Mouse (Mus musculus) forebrain, embryonic 12.5 days (tissue): Measurements from ENCODE around the gene Atp6v1c2. TPM values are rescaled to one million over a fixed set of nuclear protein-coding genes. Genes with fewer than 3 reads are reported as not detected.
A peak's percentile ranks its signal among the peaks of the same experiment; 100 is the strongest.

Experiments used
- ATAC-seq: fragments of 200-750 bp; cut with Nextera tagmentation; 2 replicates; pipeline ENCODE4 v1.8.0; 2017; ENCODE audit warnings: moderate TSS enrichment; ENCODE audit not compliant: low FRiP score
- H3K27ac ChIP-seq: fragments of 300-500 bp; sonication (generic); 2 replicates; pipeline ENCODE4 v1.5.1; 2016; ENCODE audit warnings: mild to moderate bottlenecking
- H3K27me3 ChIP-seq: fragments of 300-500 bp; sonication (generic); 2 replicates; pipeline ENCODE4 v1.6.1; 2016; ENCODE audit warnings: mild to moderate bottlenecking
- H3K36me3 ChIP-seq: fragments of 300-500 bp; sonication (generic); replicated peaks from 2 replicates; pipeline ENCODE4 v1.6.1; 2016; ENCODE audit warnings: mild to moderate bottlenecking
- H3K4me1 ChIP-seq: fragments of 300-500 bp; sonication (generic); 2 replicates; pipeline ENCODE4 v1.6.1; 2016
- H3K4me2 ChIP-seq: fragments of 300-500 bp; sonication (generic); 2 replicates; pipeline ENCODE4 v1.6.1; 2016; ENCODE audit warnings: mild to moderate bottlenecking, moderate library complexity
- H3K4me3 ChIP-seq: fragments of 300-500 bp; sonication (generic); replicated peaks from 2 replicates; pipeline ENCODE4 v1.5.1; 2016; ENCODE audit warnings: mild to moderate bottlenecking
- H3K9ac ChIP-seq: fragments of 300-500 bp; sonication (generic); 2 replicates; pipeline ENCODE4 v1.6.1; 2016; ENCODE audit warnings: mild to moderate bottlenecking
- H3K9me3 ChIP-seq: fragments of 300-500 bp; sonication (generic); 2 replicates; pipeline ENCODE4 v1.6.1; 2016
- WGBS: fragments of 180-500 bp; shearing (Covaris S2); methylation state at CpG from one replicate; pipeline ENCODE4 v1.1.7; 2016; 5-methylcytosine and 5-hydroxymethylcytosine counted together
- polyA plus RNA-seq: library from polyadenylated mRNA; unstranded; fragments of >200 nt; fragmentation: Nextera tagmentation; extraction: Ambion mirVana; gene quantifications from 2 replicates; pipeline ENCODE4 v1.2.1, GENCODE M21; 2016

Atp6v1c2 gene
- polyA plus RNA-seq: 0.46 and 0.47 TPM in 2 replicates

GRCm38 (mm10) chr12:17329259-17329658 lies at the start of gene Atp6v1c2:
TSS of gene Atp6v1c2 (minus strand) at chr12:17329359.
- H3K27ac ChIP-seq: no peak within 1 kb of the TSS
- whole genome bisulfite sequencing: 86% methylated on average over 3 of the region's 3 CpGs

GRCm38 (mm10) chr12:17376521-17376920 lies 47.4 kb upstream of the Atp6v1c2 start:
- Histone ChIP-seq H3K9ac (no peak overlapping the region), H3K27ac (no peak overlapping the region), H3K27me3 (no peaks in the 10 kb centered on the region), H3K4me2 (no peak overlapping the region), H3K4me1 (no peaks in the 10 kb centered on the region), H3K4me3 (no peak overlapping the region), H3K9me3 (no peaks in the 10 kb centered on the region), H3K36me3 (peaks cover 86% of the 10 kb centered on the region)
- WGBS: 90% methylated on average over 6 of the region's 6 CpGs
- ATAC-seq: no peak

More at GRCm38 (mm10) chr12:17329259-17329658, at the start of gene Atp6v1c2:
- Histone ChIP-seq H3K9ac (no peak within 1 kb of the TSS), H3K36me3 (no peaks in the 10 kb centered on the region), H3K4me1 (peaks cover 11% of the 10 kb centered on the region), H3K4me2 (no peak within 1 kb of the TSS), H3K9me3 (no peaks in the 10 kb centered on the region), H3K27me3 (peaks cover 22% of the 10 kb centered on the region), H3K4me3 (no peak within 1 kb of the TSS)
- no peak for ATAC-seq

DNA sequence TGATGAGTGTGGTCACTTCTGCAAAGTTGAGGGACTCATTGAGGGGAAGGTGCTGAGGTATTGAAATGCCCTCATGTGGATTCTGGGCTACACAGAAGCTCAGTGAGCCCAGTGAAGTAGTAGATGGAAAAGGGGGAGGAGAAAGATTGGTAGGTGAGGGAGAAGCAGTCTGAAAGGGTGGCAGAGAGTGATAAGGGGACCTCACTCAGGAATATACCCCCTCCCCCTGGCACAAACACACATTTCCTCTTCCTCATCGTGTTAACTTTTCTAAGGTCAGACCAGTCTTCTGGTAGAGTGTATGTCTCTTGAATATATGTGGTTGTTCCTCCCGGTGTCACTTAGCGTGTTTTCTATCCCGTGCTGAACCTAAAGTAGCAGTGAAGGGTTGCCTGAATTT lies 46.1 kb upstream of the Atp6v1c2 start:
- Histone ChIP-seq H3K27ac (no peak overlapping the region), H3K4me2 (no peak overlapping the region), H3K4me1 (no peaks in the 10 kb centered on the region), H3K9me3 (no peaks in the 10 kb centered on the region), H3K4me3 (no peak overlapping the region), H3K27me3 (no peaks in the 10 kb centered on the region), H3K36me3 (peaks cover 87% of the 10 kb centered on the region), H3K9ac (no peak overlapping the region)
- WGBS: 97% methylated on average over 4 of the region's 4 CpGs
- ATAC-seq: no peak

GRCm38 (mm10) chr12:17373470-17373975 lies 44.4 kb upstream of the Atp6v1c2 start:
- Histone ChIP-seq H3K9ac (no peak overlapping the region), H3K27me3 (no peaks in the 10 kb centered on the region), H3K4me1 (no peaks in the 10 kb centered on the region), H3K9me3 (no peaks in the 10 kb centered on the region), H3K36me3 (peaks cover 95% of the 10 kb centered on the region), H3K4me3 (no peak overlapping the region), H3K27ac (no peak overlapping the region), H3K4me2 (no peak overlapping the region)
- no peak for ATAC-seq
- WGBS: 97% methylated on average over 5 of the region's 5 CpGs

- Histone ChIP-seq H3K4me3 (no peak overlapping the region), H3K9ac (no peak overlapping the region), H3K4me2 (no peak overlapping the region), H3K9me3 (no peaks in the 10 kb centered on the region), H3K36me3 (peaks cover 95% of the 10 kb centered on the region), H3K27ac (no peak overlapping the region), H3K4me1 (no peaks in the 10 kb centered on the region), H3K27me3 (no peaks in the 10 kb centered on the region)
- no peak for ATAC-seq
- 89% methylated on average over 3 of the region's 3 CpGs for WGBS
Measured at GRCm38 (mm10) chr12:17372696-17373095, 43.5 kb upstream of the Atp6v1c2 start.

- Histone ChIP-seq H3K27me3 (no peaks in the 10 kb centered on the region), H3K27ac (no peak overlapping the region), H3K9me3 (no peaks in the 10 kb centered on the region), H3K9ac (no peak overlapping the region), H3K4me3 (no peak overlapping the region), H3K4me2 (no peak overlapping the region), H3K4me1 (no peaks in the 10 kb centered on the region), H3K36me3 (peaks cover 89% of the 10 kb centered on the region)
- 89% methylated on average over 8 of the region's 8 CpGs for WGBS
- no peak for ATAC-seq
Measured at GRCm38 (mm10) chr12:17371589-17372235, 42.6 kb upstream of the Atp6v1c2 start.

DNA sequence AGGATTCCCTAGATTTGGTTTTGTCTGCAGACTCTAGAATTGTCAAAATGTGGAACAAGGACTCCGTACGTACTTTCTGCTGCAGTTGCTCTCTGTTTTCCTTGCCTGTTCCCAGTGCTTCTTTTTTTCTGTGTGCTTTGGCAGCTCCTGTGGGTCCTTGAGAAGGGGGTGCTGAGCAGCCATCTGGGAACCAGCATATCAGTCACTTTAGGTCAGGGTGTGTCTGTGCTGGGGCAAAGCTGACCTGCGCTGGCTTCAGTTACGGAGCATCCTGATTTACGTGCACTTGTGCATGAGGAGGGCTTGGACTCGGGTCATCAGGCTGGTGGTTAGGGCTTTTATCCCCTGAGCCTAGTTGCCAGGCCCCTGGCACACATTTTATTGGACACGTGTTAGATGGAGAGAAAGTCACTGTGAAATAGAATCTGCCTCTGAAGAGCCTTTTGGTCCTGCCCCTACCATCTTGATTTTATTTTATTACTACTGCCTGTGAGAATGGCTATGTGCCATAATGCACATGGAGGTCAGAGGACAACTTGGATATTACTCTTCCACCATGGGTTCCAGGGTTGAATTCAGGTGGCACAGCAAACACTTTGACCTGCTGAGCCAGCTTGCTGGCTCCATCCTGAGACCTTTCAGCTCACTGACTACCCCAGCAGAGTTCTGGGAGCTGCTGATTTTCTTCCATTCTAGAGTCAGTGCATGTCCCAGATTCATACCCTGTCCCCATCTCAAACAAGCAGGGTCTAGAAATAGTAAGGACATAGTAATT lies 40.6 kb upstream of the Atp6v1c2 start:
- H3K27me3 ChIP-seq: no peaks in the 10 kb centered on the region
- H3K9me3 ChIP-seq: no peaks in the 10 kb centered on the region
- H3K4me1 ChIP-seq: no peaks in the 10 kb centered on the region
- H3K9ac ChIP-seq: no peak overlapping the region
- WGBS: 96% methylated on average over 7 of the region's 7 CpGs
- no peak overlapping the region for H3K4me3 ChIP-seq
- H3K27ac ChIP-seq: no peak overlapping the region
- H3K4me2 ChIP-seq: no peak overlapping the region
- ATAC-seq: no peak
- H3K36me3 ChIP-seq: peaks cover 77% of the 10 kb centered on the region

GRCm38 (mm10) chr12:17369111-17369510 lies 40.0 kb upstream of the Atp6v1c2 start:
- Histone ChIP-seq H3K36me3 (peaks cover 76% of the 10 kb centered on the region), H3K4me1 (no peaks in the 10 kb centered on the region), H3K4me2 (no peak overlapping the region), H3K9ac (no peak overlapping the region), H3K27ac (no peak overlapping the region), H3K9me3 (no peaks in the 10 kb centered on the region), H3K4me3 (no peak overlapping the region), H3K27me3 (no peaks in the 10 kb centered on the region)
- ATAC-seq: no peak
- WGBS: 89% methylated on average over 3 of the region's 3 CpGs

- 79% methylated on average over 5 of the region's 5 CpGs for WGBS
- peaks cover 76% of the 10 kb centered on the region for H3K36me3 ChIP-seq
- no peaks in the 10 kb centered on the region for H3K4me1 ChIP-seq
- no peaks in the 10 kb centered on the region for H3K9me3 ChIP-seq
- H3K9ac ChIP-seq: no peak overlapping the region
- H3K4me3 ChIP-seq: no peak overlapping the region
- H3K27me3 ChIP-seq: no peaks in the 10 kb centered on the region
- no peak overlapping the region for H3K4me2 ChIP-seq
- peak; percentile 39; the same call in 1 of the 2 replicates for ATAC-seq
- no peak overlapping the region for H3K27ac ChIP-seq
Measured at GRCm38 (mm10) chr12:17366981-17367380, 37.8 kb upstream of the Atp6v1c2 start.

- 94% methylated on average over 5 of the region's 5 CpGs for WGBS
Measured at GRCm38 (mm10) chr12:17362316-17362715, 33.2 kb upstream of the Atp6v1c2 start.

DNA sequence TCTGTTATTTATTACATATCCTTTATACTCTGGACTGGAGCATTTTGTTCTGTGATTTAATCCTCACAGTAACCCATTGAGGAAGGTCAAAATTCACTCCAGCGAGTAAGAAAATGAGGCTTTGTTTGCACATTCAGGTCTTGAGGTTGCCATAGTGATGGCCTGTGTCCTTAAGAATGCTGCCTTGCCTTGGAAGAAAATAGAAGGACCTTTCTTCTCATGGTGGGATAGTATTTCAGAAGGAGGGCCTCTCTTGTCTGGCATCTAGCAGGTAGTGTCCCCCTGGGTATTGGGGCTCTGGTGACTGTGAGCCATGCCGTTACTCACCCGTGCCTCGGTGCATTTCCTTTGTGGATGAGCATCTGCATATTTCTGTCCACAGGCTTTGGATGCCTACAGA lies 31.5 kb upstream of the Atp6v1c2 start:
- Histone ChIP-seq H3K4me2 (no peak overlapping the region), H3K9me3 (no peaks in the 10 kb centered on the region), H3K36me3 (peaks cover 80% of the 10 kb centered on the region), H3K9ac (no peak overlapping the region), H3K27ac (no peak overlapping the region), H3K27me3 (no peaks in the 10 kb centered on the region), H3K4me1 (peaks cover 12% of the 10 kb centered on the region; the same call in 1 of the 2 replicates), H3K4me3 (no peak overlapping the region)
- WGBS: 16% methylated on average over 4 of the region's 4 CpGs
- no peak for ATAC-seq

More at GRCm38 (mm10) chr12:17362316-17362715, 33.2 kb upstream of the Atp6v1c2 start:
- Histone ChIP-seq H3K27me3 (no peaks in the 10 kb centered on the region), H3K4me2 (no peak overlapping the region), H3K4me3 (no peak overlapping the region), H3K4me1 (peaks cover 12% of the 10 kb centered on the region; the same call in 1 of the 2 replicates), H3K36me3 (peaks cover 70% of the 10 kb centered on the region), H3K27ac (no peak overlapping the region), H3K9ac (no peak overlapping the region), H3K9me3 (no peaks in the 10 kb centered on the region)
- ATAC-seq: no peak

DNA sequence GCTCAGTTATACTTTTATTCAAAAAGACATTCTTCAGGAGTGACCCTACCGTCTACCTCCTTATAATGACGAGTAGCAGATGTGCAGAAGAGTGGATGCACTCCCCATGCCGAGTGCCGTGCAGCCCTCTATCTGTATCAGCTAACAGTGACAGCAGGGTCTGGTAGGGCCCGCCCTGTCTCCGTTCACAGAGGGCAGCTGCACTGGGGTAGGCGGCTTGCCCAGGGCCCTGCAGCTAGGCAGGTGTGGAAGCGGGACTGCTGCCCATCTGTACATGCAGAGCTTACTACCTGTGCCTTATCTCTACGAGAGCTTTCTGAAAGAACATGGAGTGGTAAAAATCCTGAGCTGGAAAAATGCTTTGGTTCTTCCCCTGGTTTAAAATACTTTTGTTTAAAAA lies 30.9 kb upstream of the Atp6v1c2 start:
- H3K4me2 ChIP-seq: no peak overlapping the region
- H3K9me3 ChIP-seq: no peaks in the 10 kb centered on the region
- no peak for ATAC-seq
- H3K9ac ChIP-seq: 0 out of 2 replicates have a peak overlapping the region, but pooled peaks have one; percentile 12
- peaks cover 80% of the 10 kb centered on the region for H3K36me3 ChIP-seq
- H3K4me1 ChIP-seq: peaks cover 12% of the 10 kb centered on the region; the same call in 1 of the 2 replicates
- no peaks in the 10 kb centered on the region for H3K27me3 ChIP-seq
- WGBS: 49% methylated on average over 9 of the region's 9 CpGs
- H3K4me3 ChIP-seq: no peak overlapping the region
- no peak overlapping the region; the same call in 1 of the 2 replicates for H3K27ac ChIP-seq
